In the genomic region with DNA sequence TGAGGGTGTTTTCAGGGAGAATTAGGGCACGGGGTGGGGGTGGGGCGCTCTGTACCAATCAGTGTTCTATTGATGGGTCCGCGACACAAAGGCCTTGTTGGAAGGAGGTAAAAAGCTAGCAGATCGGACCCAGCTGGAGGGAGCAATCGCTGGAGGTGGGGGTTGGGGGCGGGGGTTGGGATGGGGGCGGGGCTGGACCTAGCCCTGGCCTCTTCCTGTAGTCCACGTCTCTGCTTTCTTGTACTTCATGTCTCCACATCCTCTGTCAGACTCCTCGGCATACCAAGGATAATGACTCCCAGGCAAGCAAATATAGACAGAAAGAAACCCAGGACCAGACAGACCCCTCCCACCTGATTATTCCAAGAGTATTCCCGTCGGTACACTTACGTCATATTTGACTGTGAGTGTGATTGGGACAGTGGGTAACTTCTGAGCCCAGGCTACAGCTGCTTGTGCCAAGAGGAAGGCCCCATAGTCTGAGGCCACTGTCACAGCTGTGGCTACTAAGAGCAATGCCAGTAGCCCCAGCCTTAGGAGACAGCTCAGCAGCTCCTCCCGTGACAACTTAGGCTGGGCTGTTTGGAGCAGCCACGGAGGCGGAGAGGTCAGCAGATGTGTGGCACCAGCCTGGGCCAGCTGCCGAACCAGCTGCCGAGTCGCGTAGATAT, we compare ENCODE assay signal across 10 mouse cellular contexts. TPM values are rescaled to one million over a fixed set of nuclear protein-coding genes. Genes with fewer than 3 reads are reported as not detected.
DNase-seq lines count a peak whose midpoint lies in the region; ATAC-seq and TF ChIP-seq lines count a peak whose summit lies in the region.
"Had no signal": no experiment of that assay in that cellular context is flagged by ENCODE, and none has a peak within 500 bp of the region (broad histone marks: within the 10 kb centered on the region; RNA-seq: fewer than 3 reads in every experiment).

No protein-coding gene starts in this region.

- TF ChIP-seq POLR2A in liver, adult 2 months (IDR thresholded peaks at IDR 0.05; ENCODE audit: extremely low read depth, insufficient read depth, low read length): 0 out of 2 replicates have a peak, but pooled peaks have one; percentile 38

- peak overlapping the region; percentile 64 for H3K4me3 ChIP-seq in liver, adult 2 months (ENCODE audit: insufficient read depth, low read depth, low read length)
- no peak overlapping the region for H3K4me3 ChIP-seq in forebrain, embryonic 14.5 days (ENCODE audit: low read depth, low read length)
- H3K4me3 ChIP-seq in limb, embryonic 12.5 days (replicated peaks): no peak overlapping the region
- no peak overlapping the region for H3K4me3 ChIP-seq in neural tube, embryonic 15.5 days (replicated peaks)

- 20% methylated on average over 20 of the region's 20 CpGs for WGBS in liver, adult 2 months
- 42% methylated on average over 20 of the region's 20 CpGs for WGBS in forebrain, embryonic 14.5 days
- WGBS in limb, embryonic 12.5 days: 44% methylated on average over 20 of the region's 20 CpGs
- 32% methylated on average over 20 of the region's 20 CpGs for WGBS in neural tube, embryonic 15.5 days

- H3K9ac ChIP-seq in liver, adult 2 months (ENCODE audit: low read depth, low read length): peak overlapping the region; percentile 79
- no peak overlapping the region for H3K9ac ChIP-seq in forebrain, embryonic 14.5 days (ENCODE audit: low read length)
- H3K9ac ChIP-seq in limb, embryonic 12.5 days (replicated peaks): 0 out of 2 replicates have a peak overlapping the region, but pooled peaks have one; percentile 23
- H3K9ac ChIP-seq in neural tube, embryonic 15.5 days (replicated peaks): no peak overlapping the region

- no peak for TF ChIP-seq CTCF in liver, adult 2 months (IDR thresholded peaks at IDR 0.05; ENCODE audit: low read depth, low read length)

- no peaks in the 10 kb centered on the region for H3K9me3 ChIP-seq in forebrain, embryonic 14.5 days (replicated peaks; ENCODE audit: control insufficient read depth, low read length)
- peaks cover 4% of the 10 kb centered on the region; the same call in 1 of the 2 replicates for H3K9me3 ChIP-seq in limb, embryonic 12.5 days
- no peaks in the 10 kb centered on the region for H3K9me3 ChIP-seq in neural tube, embryonic 15.5 days (replicated peaks)

- peaks cover 9% of the 10 kb centered on the region; the same call in 1 of the 2 replicates for H3K4me1 ChIP-seq in liver, adult 2 months (ENCODE audit: control insufficient read depth, insufficient read depth, low read length)
- no peaks in the 10 kb centered on the region for H3K4me1 ChIP-seq in forebrain, embryonic 14.5 days (ENCODE audit: control insufficient read depth, insufficient read depth, low read length)
- H3K4me1 ChIP-seq in limb, embryonic 12.5 days (replicated peaks): peaks cover 22% of the 10 kb centered on the region
- peaks cover 14% of the 10 kb centered on the region for H3K4me1 ChIP-seq in neural tube, embryonic 15.5 days

- H3K36me3 ChIP-seq in liver, adult 2 months (ENCODE audit: control insufficient read depth, insufficient read depth, low read length): no peaks in the 10 kb centered on the region
- no peaks in the 10 kb centered on the region for H3K36me3 ChIP-seq in forebrain, embryonic 14.5 days (ENCODE audit: control insufficient read depth, insufficient read depth, low read length)
- H3K36me3 ChIP-seq in limb, embryonic 12.5 days: no peaks in the 10 kb centered on the region
- no peaks in the 10 kb centered on the region for H3K36me3 ChIP-seq in neural tube, embryonic 15.5 days

- DNase-seq in liver, adult 2 months (ENCODE audit: extremely low read depth, low read depth, low spot score): peak; percentile 70
- no peak for DNase-seq in liver
- no peak for DNase-seq in forebrain, embryonic 14.5 days (ENCODE audit: low spot score)
- DNase-seq in cerebellum, adult 9-11 months: no peak
- DNase-seq in adrenal gland, postnatal 25 days: no peak
- no peak for DNase-seq in urinary bladder, postnatal 10 days (ENCODE audit: low spot score)

- H3K27ac ChIP-seq in liver, adult 2 months (replicated peaks; ENCODE audit: insufficient read depth, low read depth, low read length): peak overlapping the region; percentile 93
- peak overlapping the region; percentile 21 for H3K27ac ChIP-seq in forebrain, embryonic 14.5 days (ENCODE audit: low read depth, low read length)
- peak overlapping the region; percentile 72 for H3K27ac ChIP-seq in limb, embryonic 12.5 days
- peak overlapping the region; percentile 19; the same call in 1 of the 2 replicates for H3K27ac ChIP-seq in neural tube, embryonic 15.5 days (replicated peaks)

- H3K27me3 ChIP-seq in liver, adult 2 months (ENCODE audit: control insufficient read depth, insufficient read depth, low read length): no peaks in the 10 kb centered on the region
- no peaks in the 10 kb centered on the region for H3K27me3 ChIP-seq in forebrain, embryonic 14.5 days (replicated peaks; ENCODE audit: control insufficient read depth, insufficient read depth, low read length)
- H3K27me3 ChIP-seq in limb, embryonic 12.5 days: no peaks in the 10 kb centered on the region
- no peaks in the 10 kb centered on the region for H3K27me3 ChIP-seq in neural tube, embryonic 15.5 days (replicated peaks)

- 0 out of 2 replicates have a peak, but pooled peaks have one; percentile 23 for ATAC-seq in forebrain, embryonic 14.5 days
- peak; percentile 44; the same call in 1 of the 2 replicates for ATAC-seq in limb, embryonic 12.5 days (ENCODE audit: insufficient number of reproducible peaks, insufficient read depth, low FRiP score, low TSS enrichment, low read depth)
- no peak for ATAC-seq in neural tube, embryonic 15.5 days (ENCODE audit: low FRiP score)

- H3K79me2 ChIP-seq in liver, adult 2 months (ENCODE audit: control insufficient read depth, insufficient read depth, low read length): no peaks in the 10 kb centered on the region

- no peak overlapping the region for H3K4me2 ChIP-seq in forebrain, embryonic 14.5 days (ENCODE audit: low read length)
- H3K4me2 ChIP-seq in limb, embryonic 12.5 days: peak overlapping the region; percentile 17
- no peak overlapping the region for H3K4me2 ChIP-seq in neural tube, embryonic 15.5 days

RNA-seq across cellular contexts. Expression of a gene that starts 3.2 kb away (rescaled TPM):
- 0.07 and 0.28 TPM in 2 replicates for total RNA-seq in liver, adult 2 months (2014; rRNA removed)
- 0.81 and 0.83 TPM in 2 replicates for polyA plus RNA-seq in liver, adult 2 months (2012; rRNA removed)
- not detected in 2 replicates for polyA plus RNA-seq in forebrain, embryonic 14.5 days (2014; fragmentation: Nextera tagmentation; extraction: Ambion mirVana)
- not detected in 2 replicates for polyA plus RNA-seq in limb, embryonic 12.5 days (2016; fragmentation: Nextera tagmentation; extraction: Ambion mirVana)
- 0.05 TPM in 1 of 2 replicates, not detected in the other for polyA plus RNA-seq in neural tube, embryonic 15.5 days (2015; fragmentation: Nextera tagmentation; extraction: Ambion mirVana)
- total RNA-seq in adrenal gland, postnatal 25 days (2021): 0.15 TPM in 1 of 2 replicates, not detected in the other
- total RNA-seq: common myeloid progenitor, adult 5-6 weeks had no signal

RNA-seq across cellular contexts. Expression of a gene that starts 8.9 kb away (rescaled TPM):
- 0.65 and 0.74 TPM in 2 replicates for total RNA-seq in liver, adult 2 months (2014; rRNA removed)
- 0.46 and 0.50 TPM in 2 replicates for polyA plus RNA-seq in liver, adult 2 months (2012; rRNA removed)
- polyA plus RNA-seq in forebrain, embryonic 14.5 days (2014; fragmentation: Nextera tagmentation; extraction: Ambion mirVana): 13.6 and 13.9 TPM in 2 replicates
- polyA plus RNA-seq in limb, embryonic 12.5 days (2016; fragmentation: Nextera tagmentation; extraction: Ambion mirVana): 17.4 and 18.4 TPM in 2 replicates
- 7.2 and 7.4 TPM in 2 replicates for polyA plus RNA-seq in neural tube, embryonic 15.5 days (2015; fragmentation: Nextera tagmentation; extraction: Ambion mirVana)
- 5.3 and 6.3 TPM in 2 replicates for total RNA-seq in adrenal gland, postnatal 25 days (2021)
- total RNA-seq: common myeloid progenitor, adult 5-6 weeks had no signal

RNA-seq across cellular contexts. Expression of a gene that starts 28.4 kb away (rescaled TPM):
- total RNA-seq in liver, adult 2 months (2014; rRNA removed): not detected in 2 replicates
- not detected in 2 replicates for polyA plus RNA-seq in liver, adult 2 months (2012; rRNA removed)
- 8.1 and 9.1 TPM in 2 replicates for polyA plus RNA-seq in forebrain, embryonic 14.5 days (2014; fragmentation: Nextera tagmentation; extraction: Ambion mirVana)
- polyA plus RNA-seq in limb, embryonic 12.5 days (2016; fragmentation: Nextera tagmentation; extraction: Ambion mirVana): 0.74 and 1.2 TPM in 2 replicates
- 3.8 and 4.7 TPM in 2 replicates for polyA plus RNA-seq in neural tube, embryonic 15.5 days (2015; fragmentation: Nextera tagmentation; extraction: Ambion mirVana)
- not detected in 2 replicates for total RNA-seq in adrenal gland, postnatal 25 days (2021)
- total RNA-seq: common myeloid progenitor, adult 5-6 weeks had no signal
- polyA plus RNA-seq: large intestine, adult 2 months had no signal

Comparison
In these comparisons a context has a peak if more than half of its experiments do, and no peak if none do; other contexts are left out.
1. H3K27ac ChIP-seq: peak in every context shown above with its lines; median percentile 93 in liver, adult 2 months; 72 in limb, embryonic 12.5 days; 21 in forebrain, embryonic 14.5 days; 19 in neural tube, embryonic 15.5 days.
2. H3K9ac ChIP-seq: peak in liver, adult 2 months (single experiment) and limb, embryonic 12.5 days (single experiment); none in forebrain, embryonic 14.5 days (single experiment) and neural tube, embryonic 15.5 days (single experiment).